Mouse (Mus musculus) liver, embryonic 12.5 days (tissue): ENCODE results near the gene Uba7. TPM values are rescaled to one million over a fixed set of nuclear protein-coding genes. Genes with fewer than 3 reads are reported as not detected.
"Not testable (repeated sequence)": the region's sequence is repeated elsewhere in the genome, so short reads cannot be mapped to it uniquely, and the experiment has no call there.

Source experiments
- ATAC-seq: fragments of 200-750 bp; cut with Nextera tagmentation; 2 replicates; pipeline ENCODE4 v1.8.0; 2017; ENCODE audit warnings: moderate number of reproducible peaks, mild to moderate bottlenecking, moderate library complexity
- H3K27ac ChIP-seq: fragments of 300-500 bp; sonication (generic); 2 replicates; pipeline ENCODE4 v1.5.1; 2016; ENCODE audit warnings: mild to moderate bottlenecking
- H3K27me3 ChIP-seq: fragments of 300-500 bp; sonication (generic); replicated peaks from 2 replicates; pipeline ENCODE4 v1.6.1; 2016; ENCODE audit warnings: mild to moderate bottlenecking, moderate library complexity
- H3K36me3 ChIP-seq: fragments of 300-500 bp; sonication (generic); 2 replicates; pipeline ENCODE4 v1.6.1; 2016; ENCODE audit warnings: mild to moderate bottlenecking, moderate library complexity
- H3K4me1 ChIP-seq: fragments of 300-500 bp; sonication (generic); 2 replicates; pipeline ENCODE4 v1.6.1; 2016
- H3K4me2 ChIP-seq: fragments of 300-500 bp; sonication (generic); 2 replicates; pipeline ENCODE4 v1.6.1; 2016; ENCODE audit warnings: mild to moderate bottlenecking, moderate library complexity
- H3K4me3 ChIP-seq: fragments of 300-500 bp; sonication (generic); 2 replicates; pipeline ENCODE4 v1.5.1; 2016; ENCODE audit warnings: mild to moderate bottlenecking, moderate library complexity
- H3K9ac ChIP-seq: fragments of 300-500 bp; sonication (generic); 2 replicates; pipeline ENCODE4 v1.6.1; 2016; ENCODE audit warnings: mild to moderate bottlenecking, moderate library complexity
- H3K9me3 ChIP-seq: fragments of 300-500 bp; sonication (generic); replicated peaks from 2 replicates; pipeline ENCODE4 v1.6.1; 2016; ENCODE audit warnings: mild to moderate bottlenecking, moderate library complexity
- WGBS: fragments of 180-500 bp; shearing (Covaris S2); methylation state at CpG from one replicate; pipeline ENCODE4 v1.1.7; 2016; ENCODE audit not compliant: insufficient replicate concordance; 5-methylcytosine and 5-hydroxymethylcytosine counted together
- polyA plus RNA-seq: library from polyadenylated mRNA; unstranded; fragments of >200 nt; fragmentation: Nextera tagmentation; extraction: Ambion mirVana; gene quantifications from 2 replicates; pipeline ENCODE4 v1.2.1, GENCODE M21; 2016

The Uba7 gene
- polyA plus RNA-seq, 1 experiment from 2014 or later, result 63.1 TPM

DNA sequence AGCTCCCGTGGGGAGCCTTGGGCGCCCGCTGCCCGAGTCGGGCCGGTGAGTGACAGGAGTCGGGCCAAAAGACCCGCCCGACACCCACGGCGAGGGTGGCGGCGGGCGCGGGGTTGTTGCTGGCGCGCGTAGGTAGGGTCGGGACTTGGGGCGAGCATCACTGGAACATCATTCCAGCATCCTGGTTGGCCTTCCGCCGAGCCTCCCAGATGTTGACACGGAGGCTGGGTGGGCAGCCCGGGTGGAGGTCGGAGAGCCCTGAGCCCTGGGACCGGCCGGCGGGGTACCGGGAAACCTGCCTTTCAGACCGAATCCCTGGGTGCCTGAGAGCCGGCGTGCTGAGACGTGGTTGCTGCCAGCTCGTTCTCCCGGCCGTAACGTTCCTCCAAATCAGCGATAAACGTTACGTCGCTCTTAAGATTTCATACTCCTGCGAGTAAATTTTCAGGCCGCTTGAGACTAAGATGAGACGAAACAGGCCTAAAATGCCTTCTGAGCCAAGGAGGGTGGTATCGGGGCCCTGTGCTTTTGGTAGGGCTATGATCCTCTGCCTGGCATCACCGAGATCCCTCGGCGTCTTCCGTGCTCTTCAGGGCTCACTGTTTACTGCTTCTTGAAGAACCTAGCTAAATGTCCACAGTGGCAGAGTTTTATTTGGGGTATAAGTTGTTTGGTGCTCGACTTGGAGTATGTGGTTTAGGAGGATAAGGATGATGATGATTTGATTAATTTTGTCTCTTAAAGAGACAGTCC lies 27.6 kb downstream of the Uba7 start:
- Histone ChIP-seq H3K27me3 (no peaks in the 10 kb centered on the region), H3K4me1 (peaks cover 52% of the 10 kb centered on the region), H3K4me3 (peak overlapping the region; percentile 90), H3K36me3 (peaks cover 9% of the 10 kb centered on the region), H3K4me2 (peak overlapping the region; percentile 79), H3K9me3 (no peaks in the 10 kb centered on the region), H3K9ac (peak overlapping the region; percentile 98), H3K27ac (peak overlapping the region; percentile 95)
- peak; percentile 61 for ATAC-seq
- WGBS, result under 1% methylated on average over 50 of the region's 50 CpGs

GRCm38 (mm10) chr9:108003531-108003890 lies 28.2 kb downstream of the Uba7 start:
- no peaks in the 10 kb centered on the region for H3K27me3 ChIP-seq
- H3K4me3 ChIP-seq, result peak overlapping the region; percentile 90
- H3K9ac ChIP-seq, result peak overlapping the region; percentile 98
- H3K9me3 ChIP-seq, result no peaks in the 10 kb centered on the region
- H3K36me3 ChIP-seq, result peaks cover 9% of the 10 kb centered on the region
- peak overlapping the region; percentile 79 for H3K4me2 ChIP-seq
- peaks cover 58% of the 10 kb centered on the region for H3K4me1 ChIP-seq
- 24% methylated on average over 8 of the region's 8 CpGs for WGBS
- H3K27ac ChIP-seq, result peak overlapping the region; percentile 95
- ATAC-seq, result no peak

- H3K27me3 ChIP-seq, result no peaks in the 10 kb centered on the region
- no peak for ATAC-seq
- H3K36me3 ChIP-seq, result peaks cover 33% of the 10 kb centered on the region
- H3K4me1 ChIP-seq, result peaks cover 68% of the 10 kb centered on the region
- H3K9ac ChIP-seq, result no peak overlapping the region
- H3K4me2 ChIP-seq, result no peak overlapping the region
- no peak overlapping the region for H3K27ac ChIP-seq
- 84% methylated on average over 5 of the region's 5 CpGs for WGBS
- H3K4me3 ChIP-seq, result no peak overlapping the region
- no peaks in the 10 kb centered on the region for H3K9me3 ChIP-seq
Observed at GRCm38 (mm10) chr9:108008041-108008440, 32.7 kb downstream of the Uba7 start.

DNA sequence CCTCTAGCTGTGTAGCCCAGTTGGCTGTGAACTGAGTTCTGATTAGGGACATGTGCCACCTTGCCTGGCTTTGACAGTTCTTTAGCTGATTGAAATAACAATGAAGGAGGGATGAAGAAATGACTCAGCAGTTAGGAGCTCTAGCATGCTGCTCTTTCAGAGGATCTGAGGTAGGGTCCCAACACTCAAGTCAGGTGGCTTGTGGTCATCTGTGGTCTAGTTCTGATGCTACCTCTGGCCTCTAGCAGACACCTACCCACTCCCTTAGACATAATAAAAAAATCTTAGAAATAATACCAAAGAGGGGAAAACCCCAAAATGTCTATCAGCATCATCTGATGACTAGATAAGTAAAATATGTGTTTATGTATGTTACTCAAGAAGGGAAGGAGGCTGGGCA lies 35.1 kb downstream of the Uba7 start:
- Histone ChIP-seq H3K27ac (0 out of 2 replicates have a peak overlapping the region, but pooled peaks have one; percentile 18), H3K4me3 (no peak overlapping the region), H3K9ac (no peak overlapping the region), H3K36me3 (peaks cover 47% of the 10 kb centered on the region), H3K9me3 (no peaks in the 10 kb centered on the region), H3K4me2 (no peak overlapping the region), H3K4me1 (peaks cover 48% of the 10 kb centered on the region), H3K27me3 (no peaks in the 10 kb centered on the region)
- ATAC-seq, result no peak

DNA sequence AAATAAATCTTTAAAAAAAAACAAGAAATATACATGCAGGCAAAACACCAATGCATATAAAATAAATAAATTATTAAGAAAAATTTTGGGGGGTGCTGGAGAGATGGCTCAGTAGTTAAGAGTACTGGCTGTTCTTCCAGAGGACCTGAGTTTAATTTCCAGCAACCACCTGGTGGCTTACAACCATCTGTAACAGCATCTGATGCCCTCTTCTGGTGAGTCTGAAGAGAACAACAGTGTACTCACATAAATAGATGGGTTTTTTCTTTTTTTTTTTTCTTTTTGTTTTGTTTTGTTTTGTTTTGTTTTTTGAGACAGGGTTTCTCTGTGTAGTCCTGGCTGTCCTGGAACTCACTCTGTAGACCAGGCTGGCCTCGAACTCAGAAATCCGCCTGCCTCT lies 38.3 kb downstream of the Uba7 start:
- Histone ChIP-seq H3K36me3 (peaks cover 62% of the 10 kb centered on the region), H3K4me1 (peaks cover 23% of the 10 kb centered on the region)
- not testable (repeated sequence) for H3K4me3 ChIP-seq, H3K27me3 ChIP-seq, H3K4me2 ChIP-seq, ATAC-seq, H3K9ac ChIP-seq, H3K9me3 ChIP-seq, H3K27ac ChIP-seq
- 77% methylated on average over 2 of the region's 2 CpGs for WGBS

- 80% methylated on average over 3 of the region's 3 CpGs for WGBS
- H3K36me3 ChIP-seq, result peaks cover 49% of the 10 kb centered on the region
- no peak overlapping the region for H3K9ac ChIP-seq
Observed at GRCm38 (mm10) chr9:108017127-108017526, 41.8 kb downstream of the Uba7 start.

DNA sequence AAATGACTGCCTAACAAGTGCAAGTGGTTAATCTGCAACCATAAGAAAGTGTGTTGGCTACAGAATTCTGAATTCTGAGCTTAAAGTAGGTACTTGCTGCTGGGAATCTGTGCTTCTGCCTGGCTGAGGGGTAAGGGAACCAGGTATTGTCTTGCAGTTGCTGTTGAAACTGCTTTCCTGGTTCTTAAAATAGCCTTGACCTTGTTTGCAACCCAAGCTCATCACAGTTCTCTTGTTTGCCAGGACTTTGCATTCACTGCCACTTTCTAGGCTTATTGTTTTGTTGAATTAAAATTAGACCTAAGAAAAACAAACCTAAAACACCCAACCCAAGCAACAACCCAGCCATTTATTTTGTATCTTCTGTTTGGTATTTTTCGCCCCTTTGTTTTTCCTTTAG lies 45.4 kb downstream of the Uba7 start:
- no peak for ATAC-seq
- Histone ChIP-seq H3K27ac (no peak overlapping the region), H3K9ac (no peak overlapping the region)

More at GRCm38 (mm10) chr9:108017127-108017526, 41.8 kb downstream of the Uba7 start:
- H3K4me2 ChIP-seq, result no peak overlapping the region
- no peak overlapping the region for H3K4me3 ChIP-seq
- no peaks in the 10 kb centered on the region for H3K9me3 ChIP-seq
- H3K4me1 ChIP-seq, result peaks cover 14% of the 10 kb centered on the region; the same call in 1 of the 2 replicates
- ATAC-seq, result no peak
- no peak overlapping the region for H3K27ac ChIP-seq
- no peaks in the 10 kb centered on the region for H3K27me3 ChIP-seq

GRCm38 (mm10) chr9:108023216-108023615 lies 47.9 kb downstream of the Uba7 start:
- 78% methylated on average over 3 of the region's 3 CpGs for WGBS
- ATAC-seq, result no peak
- peaks cover 11% of the 10 kb centered on the region; the same call in 1 of the 2 replicates for H3K4me1 ChIP-seq
- no peaks in the 10 kb centered on the region for H3K9me3 ChIP-seq
- H3K4me2 ChIP-seq, result no peak overlapping the region
- H3K9ac ChIP-seq, result no peak overlapping the region
- no peaks in the 10 kb centered on the region for H3K27me3 ChIP-seq
- peaks cover 53% of the 10 kb centered on the region for H3K36me3 ChIP-seq
- H3K27ac ChIP-seq, result no peak overlapping the region
- H3K4me3 ChIP-seq, result no peak overlapping the region

More for the DNA sequence above, 45.4 kb downstream of the Uba7 start:
- Histone ChIP-seq H3K4me2 (no peak overlapping the region), H3K9me3 (no peaks in the 10 kb centered on the region), H3K4me3 (no peak overlapping the region), H3K4me1 (peaks cover 11% of the 10 kb centered on the region; the same call in 1 of the 2 replicates), H3K27me3 (no peaks in the 10 kb centered on the region), H3K36me3 (peaks cover 42% of the 10 kb centered on the region)
- WGBS, result 87% methylated on average over 1 of the region's 1 CpGs

GRCm38 (mm10) chr9:108026584-108026983 lies 51.3 kb downstream of the Uba7 start:
- H3K27ac ChIP-seq, result no peak overlapping the region

GRCm38 (mm10) chr9:108027867-108028266 lies 52.6 kb downstream of the Uba7 start:
- 91% methylated on average over 3 of the region's 3 CpGs for WGBS
- no peak overlapping the region for H3K27ac ChIP-seq
- no peak overlapping the region for H3K4me3 ChIP-seq
- no peak overlapping the region for H3K9ac ChIP-seq
- H3K4me2 ChIP-seq, result no peak overlapping the region
- no peaks in the 10 kb centered on the region for H3K27me3 ChIP-seq
- ATAC-seq, result no peak
- H3K4me1 ChIP-seq, result no peaks in the 10 kb centered on the region
- H3K36me3 ChIP-seq, result peaks cover 91% of the 10 kb centered on the region
- no peaks in the 10 kb centered on the region for H3K9me3 ChIP-seq

More at GRCm38 (mm10) chr9:108026584-108026983, 51.3 kb downstream of the Uba7 start:
- Histone ChIP-seq H3K36me3 (peaks cover 79% of the 10 kb centered on the region), H3K27me3 (no peaks in the 10 kb centered on the region), H3K9me3 (no peaks in the 10 kb centered on the region), H3K4me2 (no peak overlapping the region), H3K9ac (no peak overlapping the region), H3K4me1 (peaks cover 2% of the 10 kb centered on the region; the same call in 1 of the 2 replicates), H3K4me3 (no peak overlapping the region)
- WGBS, result 88% methylated on average over 3 of the region's 3 CpGs
- ATAC-seq, result no peak

DNA sequence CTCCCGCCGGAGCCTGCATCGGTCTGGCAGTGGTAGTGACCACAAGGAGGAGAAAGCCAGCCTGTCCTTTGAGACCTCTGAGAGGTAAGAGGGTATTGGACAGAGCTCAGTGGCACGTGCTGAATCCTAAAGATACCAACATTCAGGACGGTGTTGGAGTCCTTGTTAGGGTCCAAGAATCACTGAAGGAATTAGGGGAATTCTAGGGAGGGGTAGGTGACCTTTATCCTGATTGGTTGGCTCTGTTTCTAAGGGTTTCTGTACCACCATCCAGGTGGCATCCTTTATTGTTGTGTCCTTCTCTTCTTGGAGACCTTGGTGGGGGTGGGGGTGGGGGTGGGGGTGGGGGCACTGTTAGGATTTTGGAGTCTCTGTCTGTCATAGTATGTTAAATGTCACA lies 56.8 kb downstream of the Uba7 start:
- Histone ChIP-seq H3K9ac (no peak overlapping the region), H3K4me1 (peaks cover 16% of the 10 kb centered on the region), H3K36me3 (peaks cover 87% of the 10 kb centered on the region), H3K27me3 (no peaks in the 10 kb centered on the region), H3K27ac (no peak overlapping the region), H3K4me2 (no peak overlapping the region), H3K9me3 (no peaks in the 10 kb centered on the region), H3K4me3 (no peak overlapping the region)
- ATAC-seq, result no peak
- 95% methylated on average over 5 of the region's 5 CpGs for WGBS
